Mouse (Mus musculus) 3134 (cell line): ENCODE measurements at regions not wholly inside any gene's neighbourhood (a gene's known extent, or its start where the extent isn't known, plus 50 kb on each side); places are given as distances from the start of the nearest gene placed in this dataset.
A peak's percentile ranks its signal among the peaks of the same experiment; 100 is the strongest.
"Not testable (repeated sequence)": the region's sequence is repeated elsewhere in the genome, so short reads cannot be mapped to it uniquely, and the experiment has no call there.

Experiments used
- DNase-seq: peaks from one replicate; pipeline ENCODE4 v3.0.0-alpha.2; 2011; ENCODE audit warnings: low spot score; ENCODE audit not compliant: insufficient read length; ENCODE audit errors: extremely low read depth

DNA sequence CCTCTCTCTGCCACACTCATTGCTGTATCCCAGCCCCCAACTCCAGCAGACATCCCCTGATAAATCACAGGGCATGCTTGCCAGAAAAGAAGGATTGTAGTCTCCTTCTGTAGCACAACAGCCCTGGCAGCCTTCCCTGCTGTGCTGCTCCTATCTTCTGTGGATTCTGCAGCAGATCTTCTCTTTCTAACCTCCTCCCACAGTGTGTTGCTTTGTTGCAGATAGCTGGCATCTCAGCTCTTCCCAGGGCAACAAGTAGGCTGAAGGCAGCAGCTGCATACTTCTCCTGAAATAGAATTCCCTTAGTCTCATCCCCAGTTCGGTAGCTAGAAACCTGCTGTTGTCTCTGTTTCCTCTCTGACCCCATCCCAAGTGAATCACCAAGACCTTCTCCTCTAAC, 77.7 kb downstream of the Amer1 start:
- DNase-seq = no peak

DNA sequence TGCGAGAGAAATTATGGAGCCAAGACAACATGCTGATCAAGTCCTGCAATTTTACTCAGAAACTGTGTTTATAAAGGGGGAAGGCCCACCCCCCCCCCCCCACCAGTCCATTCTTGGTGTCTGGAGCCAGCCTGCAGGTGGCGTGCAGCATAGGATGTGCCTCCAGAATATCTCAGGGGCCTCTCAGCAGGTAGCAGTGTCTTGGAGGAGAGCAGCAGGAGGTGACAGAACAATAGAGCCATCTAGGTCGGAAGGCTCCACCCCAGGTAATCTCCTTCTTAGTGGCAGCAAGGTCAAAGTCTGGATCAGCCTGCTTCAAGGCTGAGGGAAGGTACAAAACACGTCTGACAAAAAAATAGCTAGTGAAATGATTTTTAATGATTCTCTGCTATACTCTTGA, 79.3 kb downstream of the Amer1 start:
- not testable (repeated sequence) for DNase-seq

DNA sequence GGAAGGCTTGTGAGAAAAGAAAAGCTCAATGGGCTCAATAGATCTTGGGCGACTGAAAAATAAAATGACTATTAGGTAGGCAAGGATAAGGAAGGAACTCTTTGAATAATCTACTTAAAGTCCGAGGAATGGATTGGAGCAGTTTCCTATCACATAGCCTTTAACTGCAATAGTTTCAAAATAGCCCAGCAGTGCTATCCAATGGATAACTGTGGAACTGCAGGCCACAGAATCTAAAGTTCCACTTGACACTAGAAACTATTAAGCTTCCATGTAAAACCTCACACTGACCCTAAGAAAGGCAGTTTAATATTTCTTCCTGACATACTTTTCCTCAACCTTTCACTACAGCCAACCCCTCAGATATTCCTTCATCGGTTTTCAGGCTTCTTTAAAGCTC, 85.6 kb downstream of the Amer1 start:
- peak; percentile 1 for DNase-seq
